Mouse (Mus musculus): ENCODE data around the gene C1rl. TPM values are rescaled to one million over a fixed set of nuclear protein-coding genes. Genes with fewer than 3 reads are reported as not detected.

The C1rl gene
- 0.36 and 0.58 TPM in 2 replicates for polyA plus RNA-seq (2014; fragmentation: Nextera tagmentation; extraction: Ambion mirVana)

- Histone ChIP-seq H3K4me3 (ENCODE audit: control insufficient read depth in 1 of 2, insufficient read depth in 1 of 2, low read depth in 1 of 2, low read length in 2 of 2) (no peak within 1 kb of the TSS), H3K4me2 (ENCODE audit: low read length) (no peak within 1 kb of the TSS), H3K9me3 (ENCODE audit: control insufficient read depth, low read length) (peaks cover 4% of the 10 kb centered on the region; the same call in 1 of the 2 replicates), H3K36me3 (ENCODE audit: control insufficient read depth, insufficient read depth, low read length) (no peaks in the 10 kb centered on the region), H3K4me1 (ENCODE audit: control insufficient read depth in 2 of 2, insufficient read depth in 2 of 2, low read length in 2 of 2) (peaks cover 0 to 2% of the 10 kb centered on the region in 2 experiments; a peak in 2 of 4 replicates), H3K27ac (replicated peaks in 1 of 2; ENCODE audit: control insufficient read depth in 1 of 2, insufficient read depth in 1 of 2, low read depth in 2 of 2, low read length in 2 of 2) (no peak within 1 kb of the TSS), H3K27me3 (ENCODE audit: control insufficient read depth, insufficient read depth, low read length) (no peaks in the 10 kb centered on the region), H3K9ac (ENCODE audit: low read length) (no peak within 1 kb of the TSS)
- 46% methylated on average over 4 of the region's 4 CpGs for WGBS
- peak; percentile 78; the same call in 1 of the 2 replicates for ATAC-seq (ENCODE audit: insufficient number of reproducible peaks, insufficient read depth, low FRiP score, low read depth)
Observed at GRCm38 (mm10) chr6:124492842-124493561, at the start of gene C1rl. Gene C1rl, plus strand, starts transcription at chr6:124493113.

- Histone ChIP-seq H3K36me3 (ENCODE audit: control insufficient read depth, insufficient read depth, low read length) (no peaks in the 10 kb centered on the region), H3K9me3 (ENCODE audit: control insufficient read depth, low read length) (no peaks in the 10 kb centered on the region), H3K27me3 (ENCODE audit: control insufficient read depth, insufficient read depth, low read length) (no peaks in the 10 kb centered on the region), H3K27ac (replicated peaks in 1 of 2; ENCODE audit: control insufficient read depth in 1 of 2, insufficient read depth in 1 of 2, low read depth in 2 of 2, low read length in 2 of 2) (no peak overlapping the region), H3K4me2 (ENCODE audit: low read length) (no peak overlapping the region), H3K4me3 (ENCODE audit: control insufficient read depth in 1 of 2, insufficient read depth in 1 of 2, low read depth in 1 of 2, low read length in 2 of 2) (no peak overlapping the region), H3K4me1 (ENCODE audit: control insufficient read depth in 2 of 2, insufficient read depth in 2 of 2, low read length in 2 of 2) (no peaks in the 10 kb centered on the region), H3K9ac (ENCODE audit: low read length) (no peak overlapping the region)
- ATAC-seq (ENCODE audit: insufficient number of reproducible peaks, insufficient read depth, low FRiP score, low read depth), result no peak
- 76% methylated on average over 2 of the region's 2 CpGs for WGBS
Observed at GRCm38 (mm10) chr6:124443338-124443737, 49.6 kb upstream of the C1rl start.

- Histone ChIP-seq H3K27ac (replicated peaks in 1 of 2; ENCODE audit: control insufficient read depth in 1 of 2, insufficient read depth in 1 of 2, low read depth in 2 of 2, low read length in 2 of 2) (no peak overlapping the region), H3K9me3 (ENCODE audit: control insufficient read depth, low read length) (no peaks in the 10 kb centered on the region), H3K4me1 (ENCODE audit: control insufficient read depth in 2 of 2, insufficient read depth in 2 of 2, low read length in 2 of 2) (no peaks in the 10 kb centered on the region), H3K9ac (ENCODE audit: low read length) (no peak overlapping the region), H3K4me2 (ENCODE audit: low read length) (no peak overlapping the region), H3K36me3 (ENCODE audit: control insufficient read depth, insufficient read depth, low read length) (no peaks in the 10 kb centered on the region), H3K27me3 (ENCODE audit: control insufficient read depth, insufficient read depth, low read length) (no peaks in the 10 kb centered on the region; the same call in 1 of the 2 replicates), H3K4me3 (ENCODE audit: control insufficient read depth in 1 of 2, insufficient read depth in 1 of 2, low read depth in 1 of 2, low read length in 2 of 2) (no peak overlapping the region)
- no peak for ATAC-seq (ENCODE audit: insufficient number of reproducible peaks, insufficient read depth, low FRiP score, low read depth)
- 89% methylated on average over 2 of the region's 2 CpGs for WGBS
Observed at GRCm38 (mm10) chr6:124446024-124446423, 46.9 kb upstream of the C1rl start.

GRCm38 (mm10) chr6:124446459-124446858, 46.5 kb upstream of the C1rl start:
- Histone ChIP-seq H3K27ac (replicated peaks in 1 of 2; ENCODE audit: control insufficient read depth in 1 of 2, insufficient read depth in 1 of 2, low read depth in 2 of 2, low read length in 2 of 2) (no peak overlapping the region), H3K36me3 (ENCODE audit: control insufficient read depth, insufficient read depth, low read length) (no peaks in the 10 kb centered on the region), H3K4me2 (ENCODE audit: low read length) (no peak overlapping the region), H3K9me3 (ENCODE audit: control insufficient read depth, low read length) (no peaks in the 10 kb centered on the region), H3K4me1 (ENCODE audit: control insufficient read depth in 2 of 2, insufficient read depth in 2 of 2, low read length in 2 of 2) (no peaks in the 10 kb centered on the region), H3K27me3 (ENCODE audit: control insufficient read depth, insufficient read depth, low read length) (no peaks in the 10 kb centered on the region; the same call in 1 of the 2 replicates), H3K9ac (ENCODE audit: low read length) (no peak overlapping the region), H3K4me3 (ENCODE audit: control insufficient read depth in 1 of 2, insufficient read depth in 1 of 2, low read depth in 1 of 2, low read length in 2 of 2) (no peak overlapping the region)
- ATAC-seq (ENCODE audit: insufficient number of reproducible peaks, insufficient read depth, low FRiP score, low read depth), result no peak
- 91% methylated on average over 9 of the region's 9 CpGs for WGBS

- Histone ChIP-seq H3K4me1 (ENCODE audit: control insufficient read depth in 2 of 2, insufficient read depth in 2 of 2, low read length in 2 of 2) (no peaks in the 10 kb centered on the region), H3K9me3 (ENCODE audit: control insufficient read depth, low read length) (no peaks in the 10 kb centered on the region), H3K27ac (replicated peaks in 1 of 2; ENCODE audit: control insufficient read depth in 1 of 2, insufficient read depth in 1 of 2, low read depth in 2 of 2, low read length in 2 of 2) (no peak overlapping the region), H3K4me3 (ENCODE audit: control insufficient read depth in 1 of 2, insufficient read depth in 1 of 2, low read depth in 1 of 2, low read length in 2 of 2) (no peak overlapping the region), H3K9ac (ENCODE audit: low read length) (no peak overlapping the region), H3K27me3 (ENCODE audit: control insufficient read depth, insufficient read depth, low read length) (no peaks in the 10 kb centered on the region; the same call in 1 of the 2 replicates), H3K36me3 (ENCODE audit: control insufficient read depth, insufficient read depth, low read length) (no peaks in the 10 kb centered on the region), H3K4me2 (ENCODE audit: low read length) (no peak overlapping the region)
- ATAC-seq (ENCODE audit: insufficient number of reproducible peaks, insufficient read depth, low FRiP score, low read depth), result no peak
- whole genome bisulfite sequencing, result 68% methylated on average over 2 of the region's 2 CpGs
Observed at GRCm38 (mm10) chr6:124447356-124447755, 45.6 kb upstream of the C1rl start.

- 70% methylated on average over 10 of the region's 10 CpGs for WGBS
- Histone ChIP-seq H3K4me2 (ENCODE audit: low read length) (no peak overlapping the region), H3K4me3 (ENCODE audit: control insufficient read depth in 1 of 2, insufficient read depth in 1 of 2, low read depth in 1 of 2, low read length in 2 of 2) (no peak overlapping the region), H3K9ac (ENCODE audit: low read length) (no peak overlapping the region), H3K9me3 (ENCODE audit: control insufficient read depth, low read length) (no peaks in the 10 kb centered on the region), H3K27ac (replicated peaks in 1 of 2; ENCODE audit: control insufficient read depth in 1 of 2, insufficient read depth in 1 of 2, low read depth in 2 of 2, low read length in 2 of 2) (no peak overlapping the region), H3K27me3 (ENCODE audit: control insufficient read depth, insufficient read depth, low read length) (no peaks in the 10 kb centered on the region; the same call in 1 of the 2 replicates), H3K4me1 (ENCODE audit: control insufficient read depth in 2 of 2, insufficient read depth in 2 of 2, low read length in 2 of 2) (no peaks in the 10 kb centered on the region), H3K36me3 (ENCODE audit: control insufficient read depth, insufficient read depth, low read length) (no peaks in the 10 kb centered on the region)
- no peak for ATAC-seq (ENCODE audit: insufficient number of reproducible peaks, insufficient read depth, low FRiP score, low read depth)
Observed at GRCm38 (mm10) chr6:124448186-124448852, 44.6 kb upstream of the C1rl start.

- H3K27ac ChIP-seq (replicated peaks in 1 of 2; ENCODE audit: control insufficient read depth in 1 of 2, insufficient read depth in 1 of 2, low read depth in 2 of 2, low read length in 2 of 2), result no peak overlapping the region
- no peak for ATAC-seq (ENCODE audit: insufficient number of reproducible peaks, insufficient read depth, low FRiP score, low read depth)
- H3K4me1 ChIP-seq (ENCODE audit: control insufficient read depth in 2 of 2, insufficient read depth in 2 of 2, low read length in 2 of 2), result no peaks in the 10 kb centered on the region
- WGBS, result 88% methylated on average over 16 of the region's 16 CpGs
- no peaks in the 10 kb centered on the region; the same call in 1 of the 2 replicates for H3K27me3 ChIP-seq (ENCODE audit: control insufficient read depth, insufficient read depth, low read length)
- no peak overlapping the region for H3K4me2 ChIP-seq (ENCODE audit: low read length)
- H3K9me3 ChIP-seq (ENCODE audit: control insufficient read depth, low read length), result no peaks in the 10 kb centered on the region
- no peak overlapping the region for H3K4me3 ChIP-seq (ENCODE audit: control insufficient read depth in 1 of 2, insufficient read depth in 1 of 2, low read depth in 1 of 2, low read length in 2 of 2)
- H3K9ac ChIP-seq (ENCODE audit: low read length), result no peak overlapping the region
- H3K36me3 ChIP-seq (ENCODE audit: control insufficient read depth, insufficient read depth, low read length), result no peaks in the 10 kb centered on the region
Observed at GRCm38 (mm10) chr6:124448959-124449667, 43.8 kb upstream of the C1rl start.

All from heart, embryonic 14.5 days (tissue).